Mouse (Mus musculus) midbrain, embryonic 12.5 days (tissue): Measurements from ENCODE around the gene Srsf12. TPM values are rescaled to one million over a fixed set of nuclear protein-coding genes. Genes with fewer than 3 reads are reported as not detected.

Experiments
- polyA plus RNA-seq: library from polyadenylated mRNA; unstranded; fragments of >200 nt; fragmentation: Nextera tagmentation; extraction: Ambion mirVana; gene quantifications from 2 replicates; pipeline ENCODE4 v1.2.1, GENCODE M21; 2016

The Srsf12 gene
- polyA plus RNA-seq, 1 experiment from 2014 or later: 14.3 TPM

Other genes with a start within 250 kb of the Srsf12 start
- gene Rragd, start 226.0 kb upstream of the Srsf12 start, polyA plus RNA-seq: 38.3 and 44.0 TPM in 2 replicates
- 51.7 and 55.1 TPM in 2 replicates for gene Ube2j1, start 177.6 kb upstream of the Srsf12 start, polyA plus RNA-seq
- gene Gabrr2, start 146.0 kb upstream of the Srsf12 start, polyA plus RNA-seq: 0.55 and 0.80 TPM in 2 replicates
- 0.26 TPM in 1 of 2 replicates, not detected in the other for gene Gabrr1, start 76.5 kb upstream of the Srsf12 start, polyA plus RNA-seq
- gene Pm20d2, start 19.3 kb upstream of the Srsf12 start, polyA plus RNA-seq: 1.3 and 1.6 TPM in 2 replicates
- gene Pnrc1, start 81.2 kb downstream of the Srsf12 start, polyA plus RNA-seq: 110 and 113 TPM in 2 replicates
- 34.1 and 35.1 TPM in 2 replicates for gene Rngtt, start 101.3 kb downstream of the Srsf12 start, polyA plus RNA-seq